Mouse (Mus musculus) midbrain, embryonic 14.5 days (tissue): ENCODE measurements around the gene Tgfbr2. TPM values are rescaled to one million over a fixed set of nuclear protein-coding genes. Genes with fewer than 3 reads are reported as not detected.

Experiments
- ATAC-seq: fragments of 200-750 bp; cut with Nextera tagmentation; 2 replicates; pipeline ENCODE4 v1.8.0; 2017; ENCODE audit warnings: moderate number of reproducible peaks, moderate library complexity; ENCODE audit not compliant: low FRiP score, low TSS enrichment
- DNase-seq: peaks from one replicate; pipeline ENCODE4 v3.0.0-alpha.2; 2015
- H3K27ac ChIP-seq: fragments of 300-500 bp; sonication (generic); replicated peaks from 2 replicates; pipeline ENCODE4 v1.5.1; 2014; ENCODE audit warnings: mild to moderate bottlenecking, low read depth, low read length, moderate library complexity
- H3K27me3 ChIP-seq: fragments of 300-500 bp; sonication (generic); 2 replicates; pipeline ENCODE4 v1.6.1; 2014; ENCODE audit warnings: low read length, control low read depth, mixed read lengths; ENCODE audit not compliant: control insufficient read depth, insufficient read depth
- H3K36me3 ChIP-seq: fragments of 300-500 bp; sonication (generic); 2 replicates; pipeline ENCODE4 v1.6.1; 2014; ENCODE audit warnings: low read length, control low read depth; ENCODE audit not compliant: control insufficient read depth, insufficient read depth
- H3K4me1 ChIP-seq: fragments of 300-500 bp; sonication (generic); 2 replicates; pipeline ENCODE4 v1.6.1; 2014; ENCODE audit warnings: mild to moderate bottlenecking, antibody characterized with exemption, low read length, control low read depth; ENCODE audit not compliant: control insufficient read depth, insufficient read depth
- H3K4me2 ChIP-seq: fragments of 300-500 bp; sonication (generic); 2 replicates; pipeline ENCODE4 v1.6.1; 2014; ENCODE audit warnings: mild to moderate bottlenecking, low read length, moderate library complexity
- H3K4me3 ChIP-seq: fragments of 300-500 bp; sonication (generic); replicated peaks from 2 replicates; pipeline ENCODE4 v1.5.1; 2014; ENCODE audit warnings: low read depth, low read length
- H3K9ac ChIP-seq: fragments of 300-500 bp; sonication (generic); replicated peaks from 2 replicates; pipeline ENCODE4 v1.6.1; 2014; ENCODE audit warnings: mild to moderate bottlenecking, low read length, moderate library complexity
- H3K9me3 ChIP-seq: fragments of 300-500 bp; sonication (generic); 2 replicates; pipeline ENCODE4 v1.6.1; 2016; ENCODE audit warnings: low read length, control low read depth, mixed read lengths; ENCODE audit not compliant: control insufficient read depth
- WGBS: fragments of 180-500 bp; shearing (Covaris S2); extraction: QIAGEN DNeasy Blood & Tissue Kit; methylation state at CpG from one replicate; pipeline ENCODE4 v1.1.7; 2014; 5-methylcytosine and 5-hydroxymethylcytosine counted together
- polyA plus RNA-seq: library from polyadenylated mRNA; unstranded; fragments of >200 nt; fragmentation: Nextera tagmentation; extraction: Ambion mirVana; gene quantifications from 2 replicates; pipeline ENCODE4 v1.2.1, GENCODE M21; 2014

The Tgfbr2 gene
- polyA plus RNA-seq, 1 experiment from 2014 or later = 10.4 TPM

GRCm38 (mm10) chr9:116156501-116156900, 18.7 kb downstream of the Tgfbr2 start:
- no peaks in the 10 kb centered on the region for H3K9me3 ChIP-seq

GRCm38 (mm10) chr9:116152878-116153277, 22.3 kb downstream of the Tgfbr2 start:
- Histone ChIP-seq H3K27ac (no peak overlapping the region), H3K36me3 (no peaks in the 10 kb centered on the region), H3K4me2 (no peak overlapping the region), H3K4me3 (no peak overlapping the region), H3K9me3 (no peaks in the 10 kb centered on the region), H3K9ac (no peak overlapping the region), H3K27me3 (no peaks in the 10 kb centered on the region), H3K4me1 (no peaks in the 10 kb centered on the region)
- ATAC-seq = no peak
- no peak for DNase-seq
- WGBS = 77% methylated on average over 4 of the region's 4 CpGs

More at GRCm38 (mm10) chr9:116156501-116156900, 18.7 kb downstream of the Tgfbr2 start:
- H3K27me3 ChIP-seq = no peaks in the 10 kb centered on the region
- no peaks in the 10 kb centered on the region for H3K36me3 ChIP-seq
- ATAC-seq = no peak
- H3K4me3 ChIP-seq = no peak overlapping the region
- DNase-seq = no peak
- 89% methylated on average over 5 of the region's 5 CpGs for WGBS
- no peak overlapping the region for H3K4me2 ChIP-seq
- H3K27ac ChIP-seq = no peak overlapping the region
- H3K4me1 ChIP-seq = no peaks in the 10 kb centered on the region
- H3K9ac ChIP-seq = no peak overlapping the region

GRCm38 (mm10) chr9:116150725-116151396, 24.3 kb downstream of the Tgfbr2 start:
- Histone ChIP-seq H3K9ac (no peak overlapping the region), H3K4me1 (no peaks in the 10 kb centered on the region), H3K27ac (no peak overlapping the region), H3K4me3 (no peak overlapping the region), H3K9me3 (no peaks in the 10 kb centered on the region), H3K4me2 (no peak overlapping the region), H3K27me3 (no peaks in the 10 kb centered on the region), H3K36me3 (no peaks in the 10 kb centered on the region)
- ATAC-seq = no peak
- peak; percentile 50 for DNase-seq
- WGBS = 11% methylated on average over 6 of the region's 7 CpGs

GRCm38 (mm10) chr9:116148809-116149208, 26.4 kb downstream of the Tgfbr2 start:
- no peak for ATAC-seq
- Histone ChIP-seq H3K4me1 (no peaks in the 10 kb centered on the region), H3K27ac (no peak overlapping the region), H3K27me3 (no peaks in the 10 kb centered on the region), H3K9me3 (no peaks in the 10 kb centered on the region), H3K4me2 (no peak overlapping the region), H3K9ac (no peak overlapping the region), H3K36me3 (no peaks in the 10 kb centered on the region), H3K4me3 (no peak overlapping the region)
- WGBS = 97% methylated on average over 7 of the region's 7 CpGs
- DNase-seq = no peak

- Histone ChIP-seq H3K9me3 (no peaks in the 10 kb centered on the region), H3K27me3 (no peaks in the 10 kb centered on the region), H3K4me3 (no peak overlapping the region), H3K9ac (no peak overlapping the region), H3K36me3 (no peaks in the 10 kb centered on the region), H3K4me2 (no peak overlapping the region), H3K27ac (0 out of 2 replicates have a peak overlapping the region, but pooled peaks have one; percentile 45), H3K4me1 (no peaks in the 10 kb centered on the region)
- ATAC-seq (no peak), DNase-seq (no peak)
- WGBS = 58% methylated on average over 9 of the region's 9 CpGs
Observed at GRCm38 (mm10) chr9:116146235-116146634, 28.9 kb downstream of the Tgfbr2 start.

- WGBS = 69% methylated on average over 10 of the region's 10 CpGs
- no peaks in the 10 kb centered on the region for H3K4me1 ChIP-seq
- no peak overlapping the region for H3K27ac ChIP-seq
- H3K4me2 ChIP-seq = no peak overlapping the region
- DNase-seq (peak; percentile 19), ATAC-seq (no peak)
- no peak overlapping the region for H3K4me3 ChIP-seq
- no peaks in the 10 kb centered on the region for H3K9me3 ChIP-seq
- H3K9ac ChIP-seq = no peak overlapping the region
- no peaks in the 10 kb centered on the region for H3K36me3 ChIP-seq
- no peaks in the 10 kb centered on the region for H3K27me3 ChIP-seq
Observed at GRCm38 (mm10) chr9:116145231-116145641, 29.9 kb downstream of the Tgfbr2 start.

GRCm38 (mm10) chr9:116140422-116140821, 34.7 kb downstream of the Tgfbr2 start:
- DNase-seq (no peak), ATAC-seq (no peak)
- H3K27me3 ChIP-seq = no peaks in the 10 kb centered on the region
- 95% methylated on average over 6 of the region's 6 CpGs for WGBS
- no peaks in the 10 kb centered on the region for H3K9me3 ChIP-seq
- H3K4me2 ChIP-seq = no peak overlapping the region
- H3K36me3 ChIP-seq = no peaks in the 10 kb centered on the region
- H3K4me3 ChIP-seq = no peak overlapping the region
- H3K4me1 ChIP-seq = no peaks in the 10 kb centered on the region
- no peak overlapping the region for H3K27ac ChIP-seq
- H3K9ac ChIP-seq = no peak overlapping the region

- no peak for ATAC-seq
Observed at GRCm38 (mm10) chr9:116139549-116139948, 35.6 kb downstream of the Tgfbr2 start.

GRCm38 (mm10) chr9:116138595-116139134, 36.5 kb downstream of the Tgfbr2 start:
- no peaks in the 10 kb centered on the region for H3K4me1 ChIP-seq
- no peaks in the 10 kb centered on the region for H3K9me3 ChIP-seq
- H3K4me3 ChIP-seq = no peak overlapping the region
- no peaks in the 10 kb centered on the region for H3K36me3 ChIP-seq
- peak; percentile 56 for DNase-seq
- no peaks in the 10 kb centered on the region for H3K27me3 ChIP-seq
- ATAC-seq = no peak
- H3K4me2 ChIP-seq = no peak overlapping the region
- 49% methylated on average over 11 of the region's 11 CpGs for WGBS
- H3K9ac ChIP-seq = no peak overlapping the region
- H3K27ac ChIP-seq = 0 out of 2 replicates have a peak overlapping the region, but pooled peaks have one; percentile 4

More at GRCm38 (mm10) chr9:116139549-116139948, 35.6 kb downstream of the Tgfbr2 start:
- H3K4me2 ChIP-seq = no peak overlapping the region
- no peaks in the 10 kb centered on the region for H3K9me3 ChIP-seq
- H3K4me3 ChIP-seq = no peak overlapping the region
- 80% methylated on average over 7 of the region's 7 CpGs for WGBS
- no peak overlapping the region for H3K9ac ChIP-seq
- no peaks in the 10 kb centered on the region for H3K36me3 ChIP-seq
- no peaks in the 10 kb centered on the region for H3K4me1 ChIP-seq
- H3K27me3 ChIP-seq = no peaks in the 10 kb centered on the region
- no peak overlapping the region for H3K27ac ChIP-seq
- DNase-seq = no peak
